Mouse (Mus musculus) embryo, embryonic 11 days (tissue): ENCODE measurements around the gene Gnaz.
A peak's percentile ranks its signal among the peaks of the same experiment; 100 is the strongest.

Experiments
- DNase-seq: peaks from one replicate; pipeline ENCODE4 v3.0.0-alpha.2; 2015

The Gnaz gene

GRCm38 (mm10) chr10:74966850-74967451, at the start of gene Gnaz:
TSS of gene Gnaz (plus strand) at chr10:74967177.
- peak; percentile 99 for DNase-seq

GRCm38 (mm10) chr10:74919277-74919676, 47.7 kb upstream of the Gnaz start:
- no peak for DNase-seq

- peak; percentile 64 for DNase-seq
These were observed 46.0 kb upstream of the Gnaz start for GRCm38 (mm10) chr10:74920853-74921567.

- DNase-seq, result no peak
These were observed 45.4 kb upstream of the Gnaz start for GRCm38 (mm10) chr10:74921614-74922013.

GRCm38 (mm10) chr10:74922763-74923162, 44.2 kb upstream of the Gnaz start:
- no peak for DNase-seq

GRCm38 (mm10) chr10:74924274-74924673, 42.7 kb upstream of the Gnaz start:
- no peak for DNase-seq

- DNase-seq, result peak; percentile 66
These were observed 41.7 kb upstream of the Gnaz start for GRCm38 (mm10) chr10:74925324-74925723.

GRCm38 (mm10) chr10:74928276-74928675, 38.7 kb upstream of the Gnaz start:
- DNase-seq, result no peak

- DNase-seq, result no peak
These were observed 37.4 kb upstream of the Gnaz start for GRCm38 (mm10) chr10:74929578-74929977.

GRCm38 (mm10) chr10:74930541-74930940, 36.4 kb upstream of the Gnaz start:
- DNase-seq, result no peak

- DNase-seq, result no peak
These were observed 35.3 kb upstream of the Gnaz start for GRCm38 (mm10) chr10:74931631-74932030.

- no peak for DNase-seq
These were observed 34.5 kb upstream of the Gnaz start for GRCm38 (mm10) chr10:74932487-74932886.

GRCm38 (mm10) chr10:74933548-74934190, 33.3 kb upstream of the Gnaz start:
- no peak for DNase-seq

GRCm38 (mm10) chr10:74934521-74934920, 32.5 kb upstream of the Gnaz start:
- DNase-seq, result no peak

- peak; percentile 49 for DNase-seq
These were observed 32.0 kb upstream of the Gnaz start for GRCm38 (mm10) chr10:74935016-74935415.

GRCm38 (mm10) chr10:74937003-74937790, 29.8 kb upstream of the Gnaz start:
- peak; percentile 63 for DNase-seq

- no peak for DNase-seq
These were observed 28.6 kb upstream of the Gnaz start for GRCm38 (mm10) chr10:74938410-74938809.

GRCm38 (mm10) chr10:74939300-74939699, 27.7 kb upstream of the Gnaz start:
- DNase-seq, result no peak

GRCm38 (mm10) chr10:74940795-74941194, 26.2 kb upstream of the Gnaz start:
- no peak for DNase-seq

- DNase-seq, result no peak
These were observed 14.0 kb upstream of the Gnaz start for GRCm38 (mm10) chr10:74952830-74953443.

GRCm38 (mm10) chr10:74964380-74964779, 2.6 kb upstream of the Gnaz start:
- DNase-seq, result no peak

- peak; percentile 9 for DNase-seq
These were observed 782 bp downstream of the Gnaz start for GRCm38 (mm10) chr10:74967651-74968267.
